Mouse (Mus musculus) kidney, adult 2 months (tissue): ENCODE measurements around the gene Lgr5. TPM values are rescaled to one million over a fixed set of nuclear protein-coding genes. Genes with fewer than 3 reads are reported as not detected.

Source experiments
- DNase-seq: peaks from one replicate; pipeline ENCODE4 v3.0.0; 2021
- H3K27ac ChIP-seq: fragments of 200-500 bp; 2 replicates; pipeline ENCODE4 v1.5.1; 2012; ENCODE audit warnings: low read depth, low read length, control low read depth, inconsistent platforms; ENCODE audit not compliant: insufficient read depth
- H3K27me3 ChIP-seq: fragments of 200-500 bp; replicated peaks from 2 replicates; pipeline ENCODE4 v1.6.1; 2012; ENCODE audit warnings: mild to moderate bottlenecking, moderate library complexity, low read length, inconsistent platforms; ENCODE audit not compliant: control insufficient read depth, insufficient read depth
- H3K36me3 ChIP-seq: fragments of 200-500 bp; 2 replicates; pipeline ENCODE4 v1.6.1; 2012; ENCODE audit warnings: mild to moderate bottlenecking, moderate library complexity, low read length, inconsistent platforms; ENCODE audit not compliant: control insufficient read depth, insufficient read depth
- H3K4me1 ChIP-seq: fragments of 200-500 bp; 2 replicates; pipeline ENCODE4 v1.6.1; 2011; ENCODE audit warnings: low read length; ENCODE audit not compliant: control insufficient read depth, insufficient read depth
- H3K4me3 ChIP-seq: fragments of 200-500 bp; 2 replicates; pipeline ENCODE4 v1.5.1; 2011; ENCODE audit warnings: mild to moderate bottlenecking, low read depth, low read length, control low read depth; ENCODE audit not compliant: insufficient read depth
- CTCF ChIP-seq: fragments of 200-500 bp; conservative IDR thresholded peaks from 2 replicates; pipeline ENCODE4 v1.5.1; 2011; ENCODE audit warnings: low read depth, mild to moderate bottlenecking, control low read depth, low read length, moderate library complexity, mixed read lengths; ENCODE audit not compliant: insufficient read depth, insufficient read length
- POLR2A ChIP-seq: fragments of 200-500 bp; IDR thresholded peaks from one replicate; pipeline ENCODE4 v1.6.1; 2011; ENCODE audit warnings: low read depth, low read length, control low read depth
- WGBS: fragments of 180-500 bp; shearing (Covaris S2); methylation state at CpG from one replicate; pipeline ENCODE4 v1.1.7; 2018; 5-methylcytosine and 5-hydroxymethylcytosine counted together
- polyA plus RNA-seq: library from polyadenylated mRNA; depleted of rRNA; stranded (reverse); fragments of >200 nt; gene quantifications from 2 replicates; pipeline ENCODE4 v1.2.3, GENCODE M21; 2012

Lgr5 gene
- polyA plus RNA-seq, 1 experiment: 0.97 TPM

- Histone ChIP-seq H3K27ac (no peak overlapping the region), H3K27me3 (no peaks in the 10 kb centered on the region), H3K4me3 (no peak overlapping the region), H3K4me1 (no peaks in the 10 kb centered on the region), H3K36me3 (no peaks in the 10 kb centered on the region)
- WGBS: 56% methylated on average over 8 of the region's 8 CpGs
- TF ChIP-seq CTCF (no peak), POLR2A (no peak)
- no peak for DNase-seq
These were observed 119.6 kb downstream of the Lgr5 start for GRCm38 (mm10) chr10:115467985-115468384.

- H3K27me3 ChIP-seq: no peaks in the 10 kb centered on the region
- 46% methylated on average over 6 of the region's 6 CpGs for WGBS
- no peak overlapping the region for H3K4me3 ChIP-seq
- TF ChIP-seq CTCF (no peak), POLR2A (no peak)
- no peak for DNase-seq
- H3K4me1 ChIP-seq: no peaks in the 10 kb centered on the region
- H3K36me3 ChIP-seq: no peaks in the 10 kb centered on the region
- no peak overlapping the region for H3K27ac ChIP-seq
These were observed 121.8 kb downstream of the Lgr5 start for GRCm38 (mm10) chr10:115465778-115466177.

- Histone ChIP-seq H3K36me3 (no peaks in the 10 kb centered on the region), H3K4me1 (no peaks in the 10 kb centered on the region), H3K27ac (no peak overlapping the region), H3K4me3 (no peak overlapping the region), H3K27me3 (no peaks in the 10 kb centered on the region)
- WGBS: 63% methylated on average over 7 of the region's 7 CpGs
- TF ChIP-seq POLR2A: no peak
- no peak for TF ChIP-seq CTCF
- DNase-seq: no peak
These were observed 122.5 kb downstream of the Lgr5 start for GRCm38 (mm10) chr10:115465072-115465471.

GRCm38 (mm10) chr10:115462646-115463045 is 124.9 kb downstream of the Lgr5 start:
- no peaks in the 10 kb centered on the region for H3K4me1 ChIP-seq
- H3K4me3 ChIP-seq: no peak overlapping the region
- no peaks in the 10 kb centered on the region for H3K36me3 ChIP-seq
- WGBS: 27% methylated on average over 5 of the region's 5 CpGs
- no peaks in the 10 kb centered on the region for H3K27me3 ChIP-seq
- no peak for DNase-seq
- no peak overlapping the region for H3K27ac ChIP-seq
- TF ChIP-seq CTCF: no peak
- no peak for TF ChIP-seq POLR2A

- DNase-seq: no peak
- 15% methylated on average over 6 of the region's 6 CpGs for WGBS
- Histone ChIP-seq H3K4me1 (no peaks in the 10 kb centered on the region), H3K4me3 (no peak overlapping the region), H3K36me3 (no peaks in the 10 kb centered on the region), H3K27me3 (no peaks in the 10 kb centered on the region), H3K27ac (no peak overlapping the region)
- no peak for TF ChIP-seq CTCF
These were observed 130.1 kb downstream of the Lgr5 start for GRCm38 (mm10) chr10:115457368-115458021.

- no peak overlapping the region for H3K27ac ChIP-seq
- WGBS: 90% methylated on average over 13 of the region's 13 CpGs
- no peaks in the 10 kb centered on the region for H3K27me3 ChIP-seq
- no peak for DNase-seq
- no peak overlapping the region for H3K4me3 ChIP-seq
- no peaks in the 10 kb centered on the region for H3K4me1 ChIP-seq
- no peaks in the 10 kb centered on the region for H3K36me3 ChIP-seq
- TF ChIP-seq POLR2A (no peak), CTCF (no peak)
These were observed 139.0 kb downstream of the Lgr5 start for GRCm38 (mm10) chr10:115448614-115449013.

- WGBS: 83% methylated on average over 4 of the region's 4 CpGs
- Histone ChIP-seq H3K36me3 (peaks cover 8% of the 10 kb centered on the region), H3K27me3 (no peaks in the 10 kb centered on the region), H3K4me1 (no peaks in the 10 kb centered on the region), H3K27ac (no peak overlapping the region), H3K4me3 (no peak overlapping the region)
- TF ChIP-seq CTCF (no peak), POLR2A (no peak)
- DNase-seq: no peak
These were observed 150.3 kb downstream of the Lgr5 start for GRCm38 (mm10) chr10:115437286-115437685.
